Mouse (Mus musculus): ENCODE measurements around the gene Exoc4.

Exoc4 gene

GRCm38 (mm10) chr6:33468480-33468879 lies 219.6 kb downstream of the Exoc4 start:
- DNase-seq (ENCODE audit: low spot score in 2 of 2), result no peak

GRCm38 (mm10) chr6:33476134-33476533 lies 227.2 kb downstream of the Exoc4 start:
- DNase-seq (ENCODE audit: low spot score in 2 of 2), result no peak

- no peak for DNase-seq (ENCODE audit: low spot score in 2 of 2)
These were observed 235.7 kb downstream of the Exoc4 start for GRCm38 (mm10) chr6:33484568-33484967.

- DNase-seq (ENCODE audit: low spot score in 2 of 2), result no peak
These were observed 240.9 kb downstream of the Exoc4 start for GRCm38 (mm10) chr6:33489788-33490187.

- no peak for DNase-seq (ENCODE audit: low spot score in 2 of 2)
These were observed 247.4 kb downstream of the Exoc4 start for GRCm38 (mm10) chr6:33496141-33496855.

GRCm38 (mm10) chr6:33497348-33497747 lies 248.5 kb downstream of the Exoc4 start:
- DNase-seq (ENCODE audit: low spot score in 2 of 2), result no peak

- no peak for DNase-seq (ENCODE audit: low spot score in 2 of 2)
These were observed 253.5 kb downstream of the Exoc4 start for GRCm38 (mm10) chr6:33502388-33502787.

GRCm38 (mm10) chr6:33503381-33503780 lies 254.5 kb downstream of the Exoc4 start:
- no peak for DNase-seq (ENCODE audit: low spot score in 2 of 2)

GRCm38 (mm10) chr6:33507134-33507533 lies 258.2 kb downstream of the Exoc4 start:
- DNase-seq (ENCODE audit: low spot score in 2 of 2), result no peak

GRCm38 (mm10) chr6:33515391-33515790 lies 266.5 kb downstream of the Exoc4 start:
- no peak for DNase-seq (ENCODE audit: low spot score in 2 of 2)

- DNase-seq (ENCODE audit: low spot score in 2 of 2), result no peak
These were observed 267.9 kb downstream of the Exoc4 start for GRCm38 (mm10) chr6:33516798-33517197.

- no peak for DNase-seq (ENCODE audit: low spot score in 2 of 2)
These were observed 269.1 kb downstream of the Exoc4 start for GRCm38 (mm10) chr6:33517890-33518410.

GRCm38 (mm10) chr6:33525695-33526366 lies 276.9 kb downstream of the Exoc4 start:
- DNase-seq (ENCODE audit: low spot score in 2 of 2), result no peak

GRCm38 (mm10) chr6:33540356-33540755 lies 291.5 kb downstream of the Exoc4 start:
- DNase-seq (ENCODE audit: low spot score in 2 of 2), result no peak

- DNase-seq (ENCODE audit: low spot score in 2 of 2), result no peak
These were observed 293.8 kb downstream of the Exoc4 start for GRCm38 (mm10) chr6:33542712-33543111.

GRCm38 (mm10) chr6:33551934-33552333 lies 303.0 kb downstream of the Exoc4 start:
- no peak for DNase-seq (ENCODE audit: low spot score in 2 of 2)

GRCm38 (mm10) chr6:33560925-33561324 lies 312.0 kb downstream of the Exoc4 start:
- no peak for DNase-seq (ENCODE audit: low spot score in 2 of 2)

- DNase-seq (ENCODE audit: low spot score in 2 of 2), result no peak
These were observed 313.0 kb downstream of the Exoc4 start for GRCm38 (mm10) chr6:33561911-33562310.

- no peak for DNase-seq (ENCODE audit: low spot score in 2 of 2)
These were observed 327.1 kb downstream of the Exoc4 start for GRCm38 (mm10) chr6:33575947-33576346.

GRCm38 (mm10) chr6:33608469-33608868 lies 359.6 kb downstream of the Exoc4 start:
- DNase-seq (ENCODE audit: low spot score in 2 of 2), result no peak

GRCm38 (mm10) chr6:33613978-33614377 lies 365.1 kb downstream of the Exoc4 start:
- DNase-seq (ENCODE audit: low spot score in 2 of 2), result no peak

GRCm38 (mm10) chr6:33618590-33618989 lies 369.7 kb downstream of the Exoc4 start:
- no peak for DNase-seq (ENCODE audit: low spot score in 2 of 2)

- no peak for DNase-seq (ENCODE audit: low spot score in 2 of 2)
These were observed 371.8 kb downstream of the Exoc4 start for GRCm38 (mm10) chr6:33620701-33621100.
